Mouse (Mus musculus) CH12.LX (cell line): ENCODE results near the gene Thsd4. TPM values are rescaled to one million over a fixed set of nuclear protein-coding genes. Genes with fewer than 3 reads are reported as not detected.

Source experiments
- DNase-seq: peaks from one replicate; pipeline ENCODE4 v3.0.0-alpha.2; 2013; ENCODE audit errors: extremely low read depth
- H3K27ac ChIP-seq: 2 replicates; pipeline ENCODE4 v1.5.1; 2012; ENCODE audit warnings: low read depth, mild to moderate bottlenecking, control low read depth, moderate library complexity; ENCODE audit not compliant: insufficient read depth
- H3K27me3 ChIP-seq: replicated peaks from 2 replicates; pipeline ENCODE3; 2012; ENCODE audit warnings: inconsistent platforms
- H3K36me3 ChIP-seq, 2 experiments: replicated peaks in 1 of 2; 2 replicates each; pipeline versions ENCODE3 to v1.6.1; 2012; ENCODE audit warnings: inconsistent platforms in 1 of 2, low read length in 1 of 2, mild to moderate bottlenecking in 1 of 2, mixed read lengths in 1 of 2, moderate library complexity in 1 of 2; ENCODE audit not compliant: control insufficient read depth in 1 of 2, insufficient read depth in 1 of 2
- H3K4me1 ChIP-seq, 2 experiments: 2 replicates each; pipeline ENCODE4 v1.6.1; 2012; ENCODE audit warnings: inconsistent platforms in 1 of 2, moderate library complexity in 1 of 2; ENCODE audit not compliant: insufficient read depth in 2 of 2, control insufficient read depth in 1 of 2
- H3K4me2 ChIP-seq: 2 replicates; pipeline ENCODE4 v1.6.1; 2012; ENCODE audit warnings: low read depth, mild to moderate bottlenecking, control low read depth; ENCODE audit not compliant: poor library complexity, insufficient read depth, severe bottlenecking
- H3K4me3 ChIP-seq, 3 experiments: fragments of 150-350 bp in 1 of 3; sonication (generic) in 1 of 3; replicated peaks in 1 of 3; 2 replicates each; pipeline versions ENCODE3 to v1.5.1; 2011 to 2012; ENCODE audit warnings: low read depth in 2 of 3, low read length in 2 of 3, mild to moderate bottlenecking in 2 of 3, moderate library complexity in 2 of 3, control low read depth in 1 of 3, improper control_type of control experiment in 1 of 3, inconsistent platforms in 1 of 3, mixed read lengths in 1 of 3; ENCODE audit not compliant: poor library complexity in 1 of 3
- H3K79me2 ChIP-seq: replicated peaks from 2 replicates; pipeline ENCODE4 v1.6.1; 2012; ENCODE audit warnings: mild to moderate bottlenecking, moderate library complexity; ENCODE audit not compliant: control insufficient read depth, poor library complexity, insufficient read depth, severe bottlenecking; ENCODE audit errors: extremely low read depth
- H3K9ac ChIP-seq: 2 replicates; pipeline ENCODE4 v1.6.1; 2012; ENCODE audit warnings: low read depth, mild to moderate bottlenecking, control low read depth, moderate library complexity; ENCODE audit not compliant: insufficient read depth
- H3K9me3 ChIP-seq: replicated peaks from 2 replicates; pipeline ENCODE3; 2012; ENCODE audit warnings: low read length, inconsistent platforms, mixed read lengths
- E2F4 ChIP-seq: IDR thresholded peaks from 2 replicates; pipeline ENCODE4 v1.6.1; 2011; ENCODE audit warnings: low read depth, low read length, improper control_type of control experiment; ENCODE audit not compliant: insufficient replicate concordance
- HCFC1 ChIP-seq: IDR thresholded peaks from 2 replicates; pipeline ENCODE4 v1.6.1; 2012; ENCODE audit warnings: low read depth, mild to moderate bottlenecking, inconsistent platforms, low read length, improper control_type of control experiment
- IRF4 ChIP-seq: IDR thresholded peaks from 2 replicates; pipeline ENCODE4 v1.6.1; 2014; ENCODE audit warnings: low read depth, mild to moderate bottlenecking, inconsistent platforms, low read length, improper control_type of control experiment
- JUN ChIP-seq: IDR thresholded peaks from 2 replicates; pipeline ENCODE4 v1.6.1; 2011; ENCODE audit warnings: low read depth, mild to moderate bottlenecking, low read length, improper control_type of control experiment, moderate library complexity; ENCODE audit not compliant: insufficient read depth
- JUND ChIP-seq: conservative IDR thresholded peaks from 2 replicates; pipeline ENCODE4 v1.6.1; 2011; ENCODE audit warnings: low read depth, low read length, improper control_type of control experiment
- KAT2A ChIP-seq: IDR thresholded peaks from 2 replicates; pipeline ENCODE4 v1.6.1; 2012; ENCODE audit warnings: low read length, improper control_type of control experiment, inconsistent platforms; ENCODE audit not compliant: insufficient replicate concordance
- MAFK ChIP-seq: IDR thresholded peaks from 2 replicates; pipeline ENCODE4 v1.6.1; 2011; ENCODE audit warnings: low read length, improper control_type of control experiment; ENCODE audit not compliant: insufficient replicate concordance
- MAX ChIP-seq: IDR thresholded peaks from 2 replicates; pipeline ENCODE4 v1.6.1; 2011; ENCODE audit warnings: low read length, improper control_type of control experiment
- MEF2A ChIP-seq: IDR thresholded peaks from 2 replicates; pipeline ENCODE4 v1.6.1; 2014; ENCODE audit warnings: low read depth, mild to moderate bottlenecking, inconsistent platforms, low read length, improper control_type of control experiment, borderline replicate concordance
- NELFE ChIP-seq: IDR thresholded peaks from 2 replicates; pipeline ENCODE4 v1.6.1; 2011; ENCODE audit warnings: low read depth, low read length, improper control_type of control experiment
- POLR2A ChIP-seq: IDR thresholded peaks from 2 replicates; pipeline ENCODE4 v1.6.1; 2011; ENCODE audit warnings: low read depth, mild to moderate bottlenecking, improper control_type of control experiment, low read length
- RAD21 ChIP-seq: IDR thresholded peaks from 2 replicates; pipeline ENCODE4 v1.6.1; 2011; ENCODE audit warnings: low read depth, mild to moderate bottlenecking, low read length, improper control_type of control experiment, moderate library complexity
- TBP ChIP-seq: conservative IDR thresholded peaks from 2 replicates; pipeline ENCODE4 v1.6.1; 2011; ENCODE audit warnings: low read depth, low read length, improper control_type of control experiment
- TCF12 ChIP-seq: IDR thresholded peaks from 2 replicates; pipeline ENCODE4 v1.6.1; 2014; ENCODE audit warnings: low read depth, mild to moderate bottlenecking, inconsistent platforms, low read length, improper control_type of control experiment
- UBTF ChIP-seq: IDR thresholded peaks from 2 replicates; pipeline ENCODE4 v1.6.1; 2012; ENCODE audit warnings: low read depth, mild to moderate bottlenecking, inconsistent platforms, low read length, improper control_type of control experiment, moderate library complexity
- USF1 ChIP-seq: IDR thresholded peaks from 2 replicates; pipeline ENCODE4 v1.6.1; 2014; ENCODE audit warnings: low read depth, mild to moderate bottlenecking, inconsistent platforms, low read length, improper control_type of control experiment
- ZKSCAN1 ChIP-seq: IDR thresholded peaks from 2 replicates; pipeline ENCODE4 v1.6.1; 2012; ENCODE audit warnings: low read depth, inconsistent platforms, low read length, improper control_type of control experiment, borderline replicate concordance
- ZNF384 ChIP-seq: IDR thresholded peaks from 2 replicates; pipeline ENCODE4 v1.6.1; 2012; ENCODE audit warnings: low read depth, low read length, improper control_type of control experiment, inconsistent platforms
- dilution Hi-C: fragments of 300-500 bp; cut with MboI; formaldehyde crosslinking; loops from 2 replicates; pipeline ENCODE4 v1.14.3; 2020; ENCODE audit warnings: low sequenced_read_pairs; ENCODE audit not compliant: extremely low pct_unique_long_range_greater_than_20kb, extremely low pct_ligation_motif_present
- in situ Hi-C: fragments of 300-500 bp; cut with MboI; formaldehyde crosslinking; loops from 3 replicates; pipeline ENCODE4 v1.14.3; 2019; ENCODE audit warnings: low sequenced_read_pairs, low pct_ligation_motif_present, low pct_unique_long_range_greater_than_20kb, mixed read lengths
- polyA plus RNA-seq: library from polyadenylated mRNA; unstranded; fragments of >175 nt; gene quantifications from 2 replicates; pipeline ENCODE4 v1.2.1, GENCODE M21; 2012; ENCODE audit warnings: low read depth; ENCODE audit not compliant: insufficient read length
- total RNA-seq, 2 experiments: library from RNA; depleted of rRNA; stranded (reverse); fragments of 300-350 nt in 1 of 2; fragments of >200 nt in 1 of 2; gene quantifications; 2 replicates each; pipeline ENCODE4 v1.2.3; 2012 to 2014

The Thsd4 gene
- total and polyA plus RNA-seq, 3 experiments, result not detected

- TF ChIP-seq MAFK (no peak), MEF2A (no peak)
- in situ Hi-C loops (no loop called here), dilution Hi-C loops (no loop called here)
- H3K4me2 ChIP-seq, result no peak overlapping the region
- H3K4me1 ChIP-seq, result peaks cover 0 to 13% of the 10 kb centered on the region in 2 experiments; a peak in 2 of 4 replicates
- no peaks in the 10 kb centered on the region for H3K79me2 ChIP-seq
- no peak for DNase-seq
- no peak overlapping the region for H3K27ac ChIP-seq
- H3K9ac ChIP-seq, result no peak overlapping the region
- H3K36me3 ChIP-seq, result no peaks in the 10 kb centered on the region
- H3K27me3 ChIP-seq, result no peaks in the 10 kb centered on the region
- H3K9me3 ChIP-seq, result no peaks in the 10 kb centered on the region
- H3K4me3 ChIP-seq, result no peak overlapping the region
These were observed 574.6 kb downstream of the Thsd4 start for GRCm38 (mm10) chr9:59947271-59947670.

- Histone ChIP-seq H3K27ac (no peak overlapping the region), H3K4me3 (no peak overlapping the region), H3K36me3 (no peaks in the 10 kb centered on the region), H3K9me3 (no peaks in the 10 kb centered on the region), H3K27me3 (no peaks in the 10 kb centered on the region), H3K4me1 (peaks cover 3 to 18% of the 10 kb centered on the region in 2 experiments), H3K9ac (no peak overlapping the region), H3K4me2 (no peak overlapping the region), H3K79me2 (no peaks in the 10 kb centered on the region)
- in situ Hi-C loops, result no loop called here
- no peak for TF ChIP-seq HCFC1
- no peak for TF ChIP-seq TCF12
- no peak for TF ChIP-seq UBTF
- TF ChIP-seq NELFE, result no peak
- TF ChIP-seq IRF4, result no peak
- TF ChIP-seq JUND, result no peak
- TF ChIP-seq ZKSCAN1, result no peak
- no peak for TF ChIP-seq MAFK
- TF ChIP-seq POLR2A, result no peak
- TF ChIP-seq KAT2A, result no peak
- TF ChIP-seq MAX, result no peak
- no peak for TF ChIP-seq USF1
- TF ChIP-seq TBP, result no peak
- no peak for TF ChIP-seq JUN
- TF ChIP-seq E2F4, result no peak
- dilution Hi-C loops, result no loop called here
- no peak for DNase-seq
These were observed 576.6 kb downstream of the Thsd4 start for GRCm38 (mm10) chr9:59945241-59945640.

GRCm38 (mm10) chr9:59943826-59944225 lies 578.0 kb downstream of the Thsd4 start:
- no peaks in the 10 kb centered on the region for H3K36me3 ChIP-seq
- no peak overlapping the region for H3K4me2 ChIP-seq
- peaks cover 7 to 31% of the 10 kb centered on the region in 2 experiments for H3K4me1 ChIP-seq
- no peak for TF ChIP-seq RAD21
- no peak for TF ChIP-seq ZNF384
- dilution Hi-C loops (no loop called here), in situ Hi-C loops (no loop called here)
- H3K79me2 ChIP-seq, result no peaks in the 10 kb centered on the region
- no peak for DNase-seq
- no peak overlapping the region for H3K27ac ChIP-seq
- H3K9ac ChIP-seq, result no peak overlapping the region
- no peak overlapping the region for H3K4me3 ChIP-seq
- H3K9me3 ChIP-seq, result no peaks in the 10 kb centered on the region
- no peaks in the 10 kb centered on the region for H3K27me3 ChIP-seq
